Mouse (Mus musculus) liver, adult 2 months (tissue): ENCODE results near the gene Pmm1.

Experiments
- CTCF ChIP-seq: fragments of 200-500 bp; IDR thresholded peaks from 2 replicates; pipeline ENCODE4 v1.5.1; 2011; ENCODE audit warnings: low read depth, low read length, control low read depth
- POLR2A ChIP-seq: fragments of 200-500 bp; IDR thresholded peaks from 2 replicates; pipeline ENCODE4 v1.6.1; 2011; ENCODE audit warnings: low read length, control low read depth; ENCODE audit not compliant: insufficient read depth; ENCODE audit errors: extremely low read depth

- TF ChIP-seq CTCF (no peak), POLR2A (no peak)
Measured at GRCm38 (mm10) chr15:81958906-81959305, 1.8 kb downstream of the Pmm1 start.
